In genomic region chr6:108828872-108829271, GRCm38 (mm10) we compare ENCODE assay signal across 8 mouse cellular contexts. TPM values are rescaled to one million over a fixed set of nuclear protein-coding genes. Genes with fewer than 3 reads are reported as not detected.
DNase-seq lines count a peak whose midpoint lies in the region; ATAC-seq lines count a peak whose summit lies in the region.

No protein-coding gene starts in this region.

- no peak for DNase-seq in frontal cortex, postnatal 36 days (ENCODE audit: low spot score in 2 of 2)
- peak; percentile 43 for DNase-seq in ES-CJ7 (ENCODE audit: low read depth, low spot score)
- peak; percentile 41 for DNase-seq in embryonic facial prominence, embryonic 11.5 days (ENCODE audit: low spot score)
- peak; percentile 47 for DNase-seq in heart, postnatal 4 days
- DNase-seq in limb, embryonic 11.5 days (ENCODE audit: low spot score): peak; percentile 60
- DNase-seq in thymus, postnatal 0 days (ENCODE audit: low spot score): peak; percentile 66

- peak overlapping the region; percentile 67 for H3K27ac ChIP-seq in embryonic facial prominence, embryonic 11.5 days (replicated peaks; ENCODE audit: low read depth, low read length)
- peak overlapping the region; percentile 71 for H3K27ac ChIP-seq in limb, embryonic 11.5 days (replicated peaks; ENCODE audit: low read depth, low read length)
- H3K27ac ChIP-seq in midbrain, embryonic 12.5 days (replicated peaks): peak overlapping the region; percentile 65

- no peaks in the 10 kb centered on the region for H3K9me3 ChIP-seq in embryonic facial prominence, embryonic 11.5 days (replicated peaks; ENCODE audit: control insufficient read depth, low read length)
- no peaks in the 10 kb centered on the region for H3K9me3 ChIP-seq in limb, embryonic 11.5 days (ENCODE audit: control insufficient read depth, low read length)
- H3K9me3 ChIP-seq in midbrain, embryonic 12.5 days: no peaks in the 10 kb centered on the region

- peak overlapping the region; percentile 96 for H3K9ac ChIP-seq in embryonic facial prominence, embryonic 11.5 days (replicated peaks; ENCODE audit: low read length)
- peak overlapping the region; percentile 85 for H3K9ac ChIP-seq in limb, embryonic 11.5 days (ENCODE audit: low read length)
- peak overlapping the region; percentile 76 for H3K9ac ChIP-seq in midbrain, embryonic 12.5 days (replicated peaks)

- 0% methylated on average over 49 of the region's 56 CpGs for WGBS in embryonic facial prominence, embryonic 11.5 days
- under 1% methylated on average over 52 of the region's 56 CpGs for WGBS in limb, embryonic 11.5 days
- WGBS in midbrain, embryonic 12.5 days: under 1% methylated on average over 56 of the region's 56 CpGs

- peak; percentile 48 for ATAC-seq in frontal cortex, adult (ENCODE audit: low TSS enrichment)
- no peak; the same call in 1 of the 2 replicates for ATAC-seq in embryonic facial prominence, embryonic 11.5 days (replicated peaks; ENCODE audit: insufficient number of reproducible peaks, low FRiP score, low TSS enrichment, low read depth)
- no peak; the same call in 1 of the 2 replicates for ATAC-seq in limb, embryonic 11.5 days (ENCODE audit: insufficient number of reproducible peaks, low FRiP score, low TSS enrichment, low read depth)
- peak; percentile 59; the same call in 1 of the 2 replicates for ATAC-seq in midbrain, embryonic 12.5 days (ENCODE audit: low FRiP score, low read depth)

- peak overlapping the region; percentile 89 for H3K4me3 ChIP-seq in embryonic facial prominence, embryonic 11.5 days (ENCODE audit: low read depth, low read length)
- peak overlapping the region; percentile 67 for H3K4me3 ChIP-seq in limb, embryonic 11.5 days (ENCODE audit: low read depth, low read length)
- H3K4me3 ChIP-seq in midbrain, embryonic 12.5 days: peak overlapping the region; percentile 68

- no peaks in the 10 kb centered on the region for H3K27me3 ChIP-seq in embryonic facial prominence, embryonic 11.5 days (ENCODE audit: control insufficient read depth, insufficient read depth, low read length)
- H3K27me3 ChIP-seq in limb, embryonic 11.5 days (ENCODE audit: control insufficient read depth, insufficient read depth, low read length): no peaks in the 10 kb centered on the region
- no peaks in the 10 kb centered on the region for H3K27me3 ChIP-seq in midbrain, embryonic 12.5 days

- peak overlapping the region; percentile 79 for H3K4me2 ChIP-seq in embryonic facial prominence, embryonic 11.5 days (ENCODE audit: low read depth, low read length)
- H3K4me2 ChIP-seq in limb, embryonic 11.5 days (ENCODE audit: low read depth, severe bottlenecking): peak overlapping the region; percentile 87
- H3K4me2 ChIP-seq in midbrain, embryonic 12.5 days (replicated peaks): peak overlapping the region; percentile 79

- H3K36me3 ChIP-seq in embryonic facial prominence, embryonic 11.5 days (replicated peaks; ENCODE audit: control insufficient read depth, insufficient read depth, low read depth, low read length): no peaks in the 10 kb centered on the region
- no peaks in the 10 kb centered on the region for H3K36me3 ChIP-seq in limb, embryonic 11.5 days (ENCODE audit: control insufficient read depth, insufficient read depth, low read length)
- H3K36me3 ChIP-seq in midbrain, embryonic 12.5 days: no peaks in the 10 kb centered on the region

- H3K4me1 ChIP-seq in embryonic facial prominence, embryonic 11.5 days (ENCODE audit: control insufficient read depth, insufficient read depth, low read length): 0 out of 2 replicates have a peak, but pooled peaks cover 2% of the 10 kb centered on the region
- H3K4me1 ChIP-seq in limb, embryonic 11.5 days (ENCODE audit: control insufficient read depth, insufficient read depth, low read length): peaks cover 9% of the 10 kb centered on the region
- peaks cover 19% of the 10 kb centered on the region for H3K4me1 ChIP-seq in midbrain, embryonic 12.5 days

RNA-seq across cellular contexts. Expression of gene Edem1, which starts 0.4 kb away (rescaled TPM):
- 27.1 and 28.1 TPM in 2 replicates for polyA plus RNA-seq in embryonic facial prominence, embryonic 11.5 days (2014; fragmentation: Nextera tagmentation; extraction: Ambion mirVana)
- total RNA-seq in heart, postnatal 4 days (2021): 10 to 100 TPM; 14.2 to 22.3 TPM
- 22.9 and 27.6 TPM in 2 replicates for polyA plus RNA-seq in limb, embryonic 11.5 days (2014; fragmentation: Nextera tagmentation; extraction: Ambion mirVana)
- polyA plus RNA-seq in midbrain, embryonic 12.5 days (2016; fragmentation: Nextera tagmentation; extraction: Ambion mirVana): 15.0 and 19.8 TPM in 2 replicates
- 236 and 254 TPM in 2 replicates for polyA plus RNA-seq in thymus, postnatal 0 days (2015; fragmentation: Nextera tagmentation; extraction: Ambion mirVana)

RNA-seq across cellular contexts. Expression of gene Arl8b, which starts 46.0 kb away (rescaled TPM):
- polyA plus RNA-seq in embryonic facial prominence, embryonic 11.5 days (2014; fragmentation: Nextera tagmentation; extraction: Ambion mirVana): 83.6 and 92.1 TPM in 2 replicates
- 10 to 100 TPM; 77.8 to 79.9 TPM for total RNA-seq in heart, postnatal 4 days (2021)
- polyA plus RNA-seq in limb, embryonic 11.5 days (2014; fragmentation: Nextera tagmentation; extraction: Ambion mirVana): 72.2 and 73.1 TPM in 2 replicates
- polyA plus RNA-seq in midbrain, embryonic 12.5 days (2016; fragmentation: Nextera tagmentation; extraction: Ambion mirVana): 74.2 and 75.5 TPM in 2 replicates
- 60.9 and 75.9 TPM in 2 replicates for polyA plus RNA-seq in thymus, postnatal 0 days (2015; fragmentation: Nextera tagmentation; extraction: Ambion mirVana)

Comparison
In these comparisons a context has a peak if more than half of its experiments do, and no peak if none do; other contexts are left out.
1. ATAC-seq: peak in frontal cortex, adult (single experiment) and midbrain, embryonic 12.5 days (single experiment); none in embryonic facial prominence, embryonic 11.5 days (single experiment) and limb, embryonic 11.5 days (single experiment).
2. DNase-seq: peak in ES-CJ7 (single experiment), embryonic facial prominence, embryonic 11.5 days (single experiment), heart, postnatal 4 days (single experiment), limb, embryonic 11.5 days (single experiment) and thymus, postnatal 0 days (single experiment); none in frontal cortex, postnatal 36 days (0 of 2).
3. Peak in every context shown above with its lines, with median percentiles within 50 percentile points of each other: H3K27ac ChIP-seq, H3K4me2 ChIP-seq, H3K4me3 ChIP-seq and H3K9ac ChIP-seq.